Mouse (Mus musculus): ENCODE results near the gene Tmem135.

Tmem135 gene

DNA sequence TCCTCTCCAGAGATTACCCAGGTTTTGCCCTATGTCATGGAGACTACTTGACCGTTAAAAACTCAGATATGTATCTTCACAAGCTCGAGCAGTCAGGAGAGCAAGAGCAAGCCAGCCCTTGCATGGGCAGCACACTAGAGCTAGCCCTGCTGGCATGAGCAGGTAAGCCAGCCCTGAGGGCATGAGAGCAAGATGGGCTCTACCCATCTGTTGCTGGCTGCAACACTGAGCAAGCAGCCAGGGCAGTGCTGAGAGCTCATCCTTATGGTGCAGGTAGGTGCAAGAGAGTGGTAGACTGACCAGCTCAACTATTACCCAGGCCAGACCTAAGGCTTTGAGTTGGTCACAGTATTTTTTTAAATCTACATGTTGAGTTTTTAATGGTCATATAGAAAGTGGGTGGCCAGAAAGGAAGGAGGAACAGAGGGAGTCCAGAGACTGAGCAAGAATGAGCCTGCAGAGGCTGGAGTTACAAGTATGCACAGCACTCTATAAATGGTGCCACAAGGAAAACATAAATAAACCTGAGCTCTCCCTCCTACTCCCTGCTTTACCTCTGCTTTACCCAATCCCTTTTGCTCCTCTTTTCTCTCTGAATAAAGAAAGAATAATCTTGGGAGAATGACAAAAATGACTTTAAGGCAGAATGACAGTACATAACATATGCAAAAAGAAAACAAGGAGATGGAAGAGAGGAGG, 156.9 kb downstream of the Tmem135 start:
- 98% methylated on average over 2 of the region's 2 CpGs for WGBS

DNA sequence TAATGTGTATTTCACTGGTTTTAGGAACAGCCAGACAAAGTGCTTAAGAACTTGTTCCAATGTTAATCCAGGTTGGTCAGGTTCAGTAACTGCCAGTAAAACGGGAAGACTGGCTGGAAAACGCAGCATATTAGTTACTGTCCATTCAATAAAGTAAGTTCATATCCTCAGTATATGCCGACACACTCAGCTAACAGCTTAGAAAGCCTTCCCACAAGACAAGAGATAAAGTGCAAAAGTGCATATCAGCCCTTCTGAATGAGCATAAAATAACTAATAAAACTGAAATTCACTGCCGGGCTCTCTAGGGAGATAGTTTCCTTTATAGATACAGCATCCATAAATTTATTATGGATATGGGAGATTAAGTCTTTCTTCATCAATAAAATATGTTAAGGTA, 161.5 kb downstream of the Tmem135 start:
- WGBS: 89% methylated on average over 4 of the region's 4 CpGs

DNA sequence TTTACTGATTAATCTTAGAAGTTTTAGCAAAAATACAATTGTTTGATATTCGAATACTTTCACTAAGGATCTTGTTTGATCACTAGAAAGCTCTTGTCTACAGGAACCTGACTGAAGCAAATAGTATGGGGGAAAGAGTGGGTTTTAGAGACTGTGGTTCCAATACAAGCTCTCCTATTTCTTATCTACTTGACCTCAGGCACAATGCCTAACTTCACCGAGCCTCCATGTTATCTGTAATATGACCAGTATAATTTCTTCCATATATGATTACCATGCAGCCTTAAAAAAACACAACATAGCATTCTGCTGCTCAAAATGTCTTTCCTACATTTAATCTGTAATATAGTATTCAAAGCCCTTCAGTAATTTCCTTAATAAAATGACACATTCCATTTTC, 161.9 kb downstream of the Tmem135 start:
- WGBS: 92% methylated on average over 2 of the region's 2 CpGs

DNA sequence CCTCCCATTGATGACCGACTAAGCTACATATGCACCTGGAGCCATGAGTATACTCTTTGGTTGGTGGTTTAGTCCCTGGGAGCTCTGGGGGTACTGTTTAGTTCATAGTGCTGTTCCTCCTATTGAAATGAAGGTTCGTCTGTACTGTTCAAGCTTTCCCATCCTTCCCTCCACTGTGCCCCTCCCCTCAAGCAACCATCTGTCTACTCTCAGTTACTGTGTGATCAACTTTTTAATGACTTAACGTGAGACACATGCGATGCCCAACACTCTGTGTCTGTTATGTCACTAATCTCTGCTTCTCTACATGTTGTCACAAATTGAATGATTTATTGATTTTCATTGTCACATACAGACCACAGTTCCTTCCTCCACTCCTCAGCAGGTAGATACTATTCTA, 164.4 kb downstream of the Tmem135 start:
- 72% methylated on average over 4 of the region's 4 CpGs for WGBS

DNA sequence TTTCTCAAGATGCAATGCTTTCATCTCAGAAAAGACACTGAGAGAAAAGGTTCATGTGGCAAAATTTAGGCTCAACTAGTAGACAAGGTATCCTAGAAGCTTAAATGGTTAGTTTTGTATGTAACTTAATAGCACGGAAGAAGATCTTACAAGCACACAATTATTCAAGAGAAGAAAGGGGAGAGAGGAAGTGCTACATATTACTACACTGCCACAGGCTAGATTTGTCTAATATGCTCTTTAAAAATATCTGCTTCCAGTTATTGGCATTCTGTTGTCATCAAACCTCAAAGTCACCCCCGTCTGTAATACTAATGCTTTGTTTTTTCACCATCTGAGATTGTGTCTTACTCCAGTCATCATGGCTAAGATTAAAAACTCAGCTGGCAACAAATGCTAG, 167.4 kb downstream of the Tmem135 start:
- WGBS: 74% methylated on average over 2 of the region's 2 CpGs

DNA sequence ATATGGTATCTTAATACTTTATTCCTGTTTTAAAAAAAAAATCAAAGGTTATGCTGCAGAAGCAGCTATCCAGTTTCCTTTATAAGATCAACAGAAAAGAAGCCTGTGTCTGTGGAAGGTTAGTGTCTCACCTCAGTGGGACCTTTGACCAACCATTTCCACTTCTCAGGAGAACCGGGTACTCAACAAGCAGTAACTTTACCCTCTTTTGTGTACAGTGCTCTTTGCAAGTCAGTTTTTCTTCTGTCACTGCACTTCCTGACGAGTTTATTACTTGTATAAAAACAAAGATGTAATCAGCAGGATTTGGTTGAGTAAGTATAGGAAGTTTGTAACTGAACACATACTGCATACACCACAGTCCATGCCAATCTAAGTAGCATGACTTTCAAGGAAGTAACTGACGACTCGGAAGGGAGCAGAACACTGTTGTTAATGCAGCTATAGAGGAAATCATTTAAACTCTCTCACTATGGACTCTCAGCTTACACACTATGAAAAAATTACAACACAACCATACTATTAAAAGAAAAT, 168.0 kb downstream of the Tmem135 start:
- WGBS: 65% methylated on average over 4 of the region's 4 CpGs

DNA sequence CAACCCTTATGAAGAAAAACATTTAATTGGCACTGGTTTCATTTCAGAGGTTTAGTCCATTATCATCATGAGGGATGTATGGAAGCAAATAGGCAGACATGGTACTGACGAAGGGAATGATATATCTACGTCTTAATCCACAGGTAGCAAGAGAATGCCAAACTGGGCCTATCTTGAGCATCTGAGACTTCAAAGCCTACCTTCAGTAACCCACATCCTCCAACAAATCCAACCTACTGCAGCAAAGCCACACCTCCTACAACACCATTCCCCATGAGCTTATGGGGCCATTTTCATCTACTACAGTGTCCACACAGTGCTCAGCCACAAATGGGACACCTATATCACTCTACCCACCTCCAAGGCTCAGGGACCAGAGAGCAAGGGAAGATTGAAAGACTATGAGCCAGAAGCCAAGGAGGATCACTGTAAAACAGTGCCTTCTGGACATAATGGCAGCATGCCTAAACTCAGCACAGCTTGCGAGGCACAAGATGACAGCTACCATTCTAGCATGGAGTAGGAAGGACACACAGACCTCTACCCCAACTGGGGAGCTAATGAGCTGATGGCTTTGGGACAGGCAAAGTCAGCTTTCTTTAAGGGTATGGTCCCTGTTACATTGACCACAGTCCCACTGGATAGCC, 171.4 kb downstream of the Tmem135 start:
- WGBS: 83% methylated on average over 3 of the region's 3 CpGs

DNA sequence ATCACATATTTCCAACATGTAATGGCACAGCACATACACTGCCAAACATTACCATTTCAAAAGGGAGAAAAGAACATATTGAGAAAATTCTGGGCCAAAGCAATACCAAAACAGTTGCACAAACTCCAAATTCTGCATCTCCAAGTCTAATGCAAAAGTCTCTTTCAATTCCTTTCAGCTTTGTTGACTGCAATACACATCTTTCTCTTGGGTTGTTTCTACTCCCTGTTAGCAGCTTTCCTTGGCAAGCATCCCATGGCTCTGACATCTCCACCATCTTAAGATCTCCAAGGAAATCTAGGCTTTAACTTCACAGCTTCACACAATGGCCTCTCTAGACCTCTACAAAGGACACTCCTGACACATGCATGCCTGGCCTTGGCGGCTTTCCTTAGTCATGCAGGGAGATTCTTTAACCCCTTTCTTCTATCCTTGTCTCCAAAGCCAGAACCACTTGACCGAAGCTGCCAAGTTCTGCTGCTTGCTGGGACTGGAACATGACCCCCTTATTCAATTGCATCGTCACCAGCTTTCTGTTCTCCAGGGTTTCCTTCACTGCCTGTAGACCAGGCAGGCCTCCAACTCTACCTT, 172.7 kb downstream of the Tmem135 start:
- 64% methylated on average over 3 of the region's 3 CpGs for WGBS

DNA sequence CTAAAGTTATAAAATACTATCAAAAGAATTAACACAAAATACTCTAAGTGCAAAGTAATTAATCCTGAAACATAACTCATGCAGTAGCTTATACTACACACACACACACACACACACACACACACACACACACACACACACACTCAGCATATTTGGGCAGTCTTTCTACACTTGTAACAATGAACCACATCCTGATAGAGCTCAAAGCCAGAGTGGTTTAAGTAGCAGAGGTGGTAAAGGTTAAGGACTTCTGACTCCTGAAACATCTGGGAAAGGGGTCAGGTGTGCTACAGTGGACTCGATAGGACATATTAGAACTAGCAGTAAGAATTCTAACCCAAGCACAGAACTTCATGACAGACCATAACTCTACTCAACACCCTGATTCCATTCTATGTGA, 181.4 kb downstream of the Tmem135 start:
- 92% methylated on average over 1 of the region's 1 CpGs for WGBS

DNA sequence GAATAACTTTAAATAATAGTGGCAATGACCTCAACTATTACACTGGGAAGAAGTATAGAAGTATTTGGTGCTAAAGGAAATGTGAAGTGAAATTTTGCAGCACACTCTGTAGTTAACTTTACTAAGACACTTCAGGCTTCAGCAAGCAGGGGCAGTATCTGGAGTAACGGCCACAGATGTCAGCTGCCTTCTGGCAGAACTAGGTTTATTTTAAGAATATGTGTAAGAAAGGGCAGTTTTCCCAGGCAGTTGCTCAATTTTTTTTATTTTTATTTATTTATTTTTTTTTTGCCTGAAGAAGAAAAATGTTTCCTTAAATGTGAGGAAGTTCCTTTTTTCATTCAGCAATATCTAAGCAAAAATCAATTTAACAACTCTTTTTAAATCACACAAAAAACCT, 187.4 kb downstream of the Tmem135 start:
- 33% methylated on average over 1 of the region's 1 CpGs for WGBS

DNA sequence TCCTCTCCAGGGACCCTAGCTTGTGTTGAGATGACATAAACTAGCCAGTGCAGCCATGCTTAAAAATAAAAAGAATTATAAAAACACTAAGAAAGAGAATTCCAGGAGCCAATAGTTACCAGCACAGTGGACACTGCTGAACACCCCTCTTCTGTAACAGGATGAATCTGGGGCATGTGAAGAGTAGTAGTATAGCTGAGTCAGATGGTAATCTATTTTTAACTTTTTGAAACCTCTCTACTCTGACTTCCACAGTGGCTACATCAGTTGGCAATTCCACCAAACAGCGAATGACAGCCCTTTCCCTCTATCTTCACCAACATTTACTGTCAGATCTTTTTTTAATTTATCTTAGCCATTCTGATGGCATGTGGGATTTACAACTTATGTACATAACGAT, 187.9 kb downstream of the Tmem135 start:
- 48% methylated on average over 2 of the region's 2 CpGs for WGBS

DNA sequence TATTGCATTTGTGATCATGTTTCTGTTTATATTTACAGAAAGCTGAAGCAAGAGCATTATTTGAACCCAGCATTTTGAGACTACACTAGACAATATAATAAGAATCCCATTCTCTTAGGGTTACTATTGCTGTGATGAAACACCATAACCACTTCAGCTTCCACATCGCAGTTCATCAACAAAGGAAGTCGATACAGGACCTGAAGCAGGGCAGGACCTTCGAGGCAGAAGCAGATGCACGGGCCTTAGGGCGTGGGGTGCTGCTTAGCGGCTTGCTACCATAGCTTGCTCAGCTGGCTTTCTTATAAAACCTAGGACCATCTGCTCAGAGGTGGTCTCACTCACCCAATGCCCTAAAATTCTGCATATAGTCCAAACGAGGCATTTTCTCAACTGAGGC, 188.3 kb downstream of the Tmem135 start:
- WGBS: 68% methylated on average over 7 of the region's 7 CpGs

DNA sequence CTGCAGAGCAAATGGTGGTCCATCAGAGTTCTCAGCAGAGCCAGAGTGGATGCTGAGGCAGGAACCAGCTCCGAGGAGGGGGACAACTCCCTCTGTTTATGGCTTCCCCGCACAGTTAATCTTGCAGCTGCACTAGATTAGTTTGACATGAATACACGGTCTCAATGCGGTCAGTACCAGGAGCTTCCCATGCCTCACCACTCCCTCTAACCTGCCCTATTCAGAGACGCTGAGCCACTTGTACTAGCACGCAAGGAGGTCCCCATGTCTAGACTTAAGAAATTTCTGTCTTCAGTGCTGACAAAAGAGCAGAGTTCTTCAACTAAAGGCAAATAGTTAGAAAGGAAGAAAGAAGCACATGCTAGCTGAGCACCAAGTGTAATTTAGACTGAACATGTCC, 193.5 kb downstream of the Tmem135 start:
- 60% methylated on average over 6 of the region's 6 CpGs for WGBS

DNA sequence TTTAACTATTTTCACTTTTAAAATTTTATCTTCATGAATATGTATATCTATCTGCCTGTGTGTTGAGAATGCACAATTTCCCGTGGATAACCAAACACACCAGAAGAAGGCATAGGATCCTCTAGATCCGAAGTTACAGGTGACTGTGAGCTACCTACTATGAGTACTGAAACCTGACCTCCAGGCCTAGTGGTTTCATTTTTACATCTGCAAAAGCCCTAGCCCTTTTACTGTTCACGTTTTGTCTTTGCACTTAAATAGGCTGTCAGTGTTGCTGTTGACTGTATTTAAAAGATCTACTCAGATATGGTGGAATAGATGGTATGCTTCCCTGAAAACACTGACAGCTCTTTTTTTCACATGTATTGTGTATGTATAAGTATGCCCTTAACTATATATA, 197.9 kb downstream of the Tmem135 start:
- WGBS: 77% methylated on average over 3 of the region's 3 CpGs

DNA sequence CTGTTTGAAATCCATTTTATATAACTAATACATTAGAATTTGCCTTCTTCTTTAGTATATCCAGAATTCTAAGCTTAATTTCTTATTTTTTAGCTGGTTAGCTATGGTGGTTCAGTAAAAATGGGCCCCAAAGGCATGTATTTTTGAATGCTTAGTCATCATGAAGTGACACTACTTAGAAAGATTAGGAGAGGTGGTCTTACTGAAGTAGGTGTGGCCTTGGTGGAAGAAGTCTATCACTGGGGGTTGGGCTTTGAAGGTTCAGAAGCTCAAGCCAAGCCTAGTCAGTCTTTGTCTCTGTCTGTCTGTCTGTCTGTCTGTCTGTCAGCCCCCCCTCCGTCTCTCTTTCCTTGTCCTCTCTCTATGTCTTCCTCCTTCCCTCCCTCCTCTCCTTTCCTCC, 198.6 kb downstream of the Tmem135 start:
- 90% methylated on average over 1 of the region's 1 CpGs for WGBS

DNA sequence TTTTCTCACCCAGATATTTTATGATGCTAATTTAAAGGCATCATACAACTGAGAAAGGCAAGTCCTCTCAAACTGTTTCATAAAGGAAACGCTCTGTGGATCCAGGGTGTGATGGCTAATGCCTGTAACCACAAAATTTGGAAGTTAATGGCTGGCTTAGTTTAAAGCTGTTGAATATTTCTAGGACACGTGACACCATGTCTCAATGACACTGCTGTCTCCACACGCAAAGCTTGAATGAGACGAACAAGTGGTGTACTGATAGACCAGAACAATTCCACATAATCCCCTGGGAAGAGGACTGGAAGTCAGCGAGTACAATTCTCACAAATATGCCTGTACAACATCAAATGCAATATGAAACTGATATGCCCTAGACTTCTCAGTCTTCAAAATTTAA, 200.9 kb downstream of the Tmem135 start:
- WGBS: 82% methylated on average over 5 of the region's 5 CpGs

DNA sequence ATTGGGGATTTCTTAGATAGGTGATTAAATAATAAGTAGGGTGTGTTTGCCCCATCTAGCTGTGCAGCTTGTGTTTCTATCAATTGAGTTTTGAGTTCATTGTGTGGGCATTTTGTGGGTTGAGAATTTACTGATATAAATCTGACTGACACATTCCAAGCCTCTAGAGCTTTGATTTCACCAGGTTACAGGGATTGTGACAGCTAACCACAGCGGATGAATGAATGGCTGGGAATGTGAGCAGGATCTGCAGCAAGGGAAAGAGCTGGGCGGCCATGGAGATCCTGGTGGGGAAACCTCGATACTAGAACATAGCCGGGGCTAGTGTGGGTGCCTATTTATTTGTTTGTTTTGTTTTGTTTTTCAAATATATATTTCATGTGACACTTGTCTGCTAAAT, 205.5 kb downstream of the Tmem135 start:
- WGBS: 91% methylated on average over 4 of the region's 4 CpGs

DNA sequence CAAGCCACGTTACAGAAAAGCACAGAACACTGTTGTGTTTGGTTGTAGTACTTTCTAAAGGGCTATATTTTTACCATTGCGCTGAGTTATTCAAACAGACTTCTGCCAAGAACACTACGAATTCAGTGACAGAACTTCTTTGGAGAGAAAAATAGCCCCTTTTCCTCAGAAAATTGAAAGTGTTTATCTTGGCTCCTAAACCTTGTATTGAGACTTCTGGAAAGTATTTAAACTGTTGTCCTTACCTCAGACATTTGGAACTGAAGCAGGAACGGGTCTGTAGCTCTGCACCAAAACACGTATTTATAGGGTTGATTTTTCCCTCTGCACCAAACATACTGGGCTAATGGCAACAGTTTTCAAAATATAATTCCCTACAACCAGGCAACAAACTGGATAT, 210.6 kb downstream of the Tmem135 start:
- WGBS: 26% methylated on average over 5 of the region's 5 CpGs

DNA sequence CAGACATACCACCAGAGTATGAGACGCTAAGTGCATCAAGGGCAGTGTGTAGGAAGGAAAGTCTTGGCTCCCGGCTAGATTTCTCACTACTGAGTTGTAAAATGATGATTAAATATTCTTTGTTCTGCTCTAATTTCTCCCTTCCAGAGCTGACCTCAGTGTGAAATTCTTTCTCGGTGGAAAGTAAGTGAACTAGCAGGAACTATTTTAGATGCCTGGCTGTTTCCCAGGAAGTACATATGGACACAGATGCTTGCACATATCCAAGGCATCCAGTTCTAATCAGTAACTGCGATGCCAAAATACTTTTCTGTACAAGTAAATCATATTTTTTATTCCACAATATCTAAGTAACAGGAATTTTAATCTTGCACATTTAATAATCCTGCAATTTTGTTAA, 220.1 kb downstream of the Tmem135 start:
- 61% methylated on average over 4 of the region's 4 CpGs for WGBS

DNA sequence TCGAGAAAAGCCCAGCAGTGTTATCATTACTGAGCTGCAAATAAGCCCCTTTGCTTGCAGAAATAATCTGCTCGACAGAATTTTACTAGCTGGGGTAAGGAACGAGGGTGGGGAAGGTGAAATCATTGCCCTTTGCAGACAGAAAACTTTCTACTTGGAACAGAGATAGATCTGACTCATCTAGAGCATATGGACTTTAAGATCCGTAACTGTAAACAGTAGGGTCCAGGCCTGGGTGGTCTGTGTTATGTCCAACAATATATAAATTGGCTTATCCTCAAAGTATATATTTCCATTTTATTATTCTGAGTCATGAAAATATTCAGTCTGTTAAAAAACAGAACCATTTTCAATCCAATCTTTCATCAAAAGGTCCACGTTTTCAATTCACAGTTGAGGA, 221.1 kb downstream of the Tmem135 start:
- WGBS: 77% methylated on average over 5 of the region's 5 CpGs

DNA sequence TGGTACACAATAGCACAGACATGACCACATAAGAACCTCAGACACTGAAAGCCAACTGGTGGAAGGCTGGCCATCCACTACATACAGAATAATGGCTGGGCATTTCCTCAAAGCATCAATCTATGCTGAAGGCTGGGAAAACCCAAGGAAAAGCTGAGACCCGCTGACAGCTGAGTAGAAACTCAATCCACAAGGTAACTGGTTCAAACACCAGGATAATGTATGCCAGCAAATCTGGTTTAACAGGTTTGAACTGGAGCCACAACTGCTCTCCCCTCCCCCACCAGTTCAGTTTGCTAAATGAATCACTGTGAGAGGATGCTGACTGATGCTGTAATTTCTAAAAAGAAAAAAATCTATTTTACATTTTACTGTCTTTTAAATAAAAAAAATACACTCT, 222.7 kb downstream of the Tmem135 start:
- WGBS: 94% methylated on average over 1 of the region's 1 CpGs

DNA sequence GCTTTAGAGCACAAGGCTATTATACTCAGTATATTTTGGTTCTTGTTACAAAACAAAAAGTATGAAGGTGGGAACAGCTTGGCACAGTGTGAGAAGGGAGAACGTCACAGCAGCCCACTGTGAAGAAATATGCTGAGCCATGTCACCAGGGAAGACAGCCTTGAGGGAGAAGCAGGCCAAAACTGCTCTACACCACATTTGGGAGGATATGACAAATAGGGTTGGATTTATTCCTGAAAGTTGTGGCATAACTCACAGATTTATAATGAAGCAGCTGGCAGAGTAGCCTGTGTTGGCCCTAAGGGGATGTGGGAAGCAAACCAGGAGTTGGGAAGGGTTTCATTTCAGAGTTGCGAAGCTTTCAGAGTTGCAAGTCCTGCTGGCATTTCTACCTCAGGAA, 225.4 kb downstream of the Tmem135 start:
- 26% methylated on average over 2 of the region's 2 CpGs for WGBS

DNA sequence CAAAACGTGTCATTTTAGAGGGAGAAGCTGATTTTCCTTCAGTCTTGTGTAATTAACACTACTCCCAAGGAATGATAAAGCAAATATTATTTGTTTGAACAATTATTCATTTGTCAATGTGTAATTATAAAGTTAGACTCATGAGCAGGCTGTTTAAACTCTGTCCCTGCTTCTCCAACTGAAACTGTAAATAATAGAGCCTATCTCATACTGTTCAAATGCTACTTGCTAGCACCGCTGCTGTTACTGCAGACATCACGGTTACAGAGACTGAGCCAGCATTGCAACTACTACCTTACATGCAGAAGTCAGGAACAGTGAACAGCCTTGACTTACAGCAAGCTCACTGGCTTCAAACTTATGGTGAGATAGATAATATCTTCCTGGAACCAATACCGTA, 229.6 kb downstream of the Tmem135 start:
- WGBS: 85% methylated on average over 4 of the region's 4 CpGs

Measured in cerebral cortex, adult 2 months (tissue).